Mouse (Mus musculus) spleen, adult 2 months (tissue): ENCODE results near the gene Tbk1. TPM values are rescaled to one million over a fixed set of nuclear protein-coding genes. Genes with fewer than 3 reads are reported as not detected.

Source experiments
- DNase-seq, 2 experiments: peaks; one replicate each; pipeline versions ENCODE4 v3.0.0 to v3.0.0-alpha.2; 2012 to 2021; ENCODE audit warnings: low spot score in 2 of 2, low read depth in 1 of 2
- H3K27ac ChIP-seq: fragments of 200-500 bp; 2 replicates; pipeline ENCODE4 v1.5.1; 2012; ENCODE audit warnings: low read length, inconsistent platforms; ENCODE audit not compliant: insufficient read depth
- H3K27me3 ChIP-seq: fragments of 200-500 bp; 2 replicates; pipeline ENCODE4 v1.6.1; 2012; ENCODE audit warnings: mild to moderate bottlenecking, moderate library complexity, low read length, inconsistent platforms; ENCODE audit not compliant: control insufficient read depth, insufficient read depth
- H3K36me3 ChIP-seq: fragments of 200-500 bp; 2 replicates; pipeline ENCODE4 v1.6.1; 2012; ENCODE audit warnings: mild to moderate bottlenecking, low read length, inconsistent platforms; ENCODE audit not compliant: control insufficient read depth, insufficient read depth
- H3K4me1 ChIP-seq: fragments of 200-500 bp; 2 replicates; pipeline ENCODE4 v1.6.1; 2011; ENCODE audit warnings: inconsistent platforms; ENCODE audit not compliant: control insufficient read depth, insufficient read depth, insufficient read length
- H3K4me3 ChIP-seq: fragments of 200-500 bp; 2 replicates; pipeline ENCODE4 v1.5.1; 2011; ENCODE audit warnings: mild to moderate bottlenecking, inconsistent platforms; ENCODE audit not compliant: insufficient read depth, insufficient read length; ENCODE audit errors: extremely low read depth
- CTCF ChIP-seq: fragments of 200-500 bp; IDR thresholded peaks from 2 replicates; pipeline ENCODE4 v1.5.1; 2011; ENCODE audit warnings: mild to moderate bottlenecking, inconsistent platforms; ENCODE audit not compliant: insufficient read depth, insufficient read length, insufficient replicate concordance; ENCODE audit errors: extremely low read depth
- POLR2A ChIP-seq: fragments of 200-500 bp; IDR thresholded peaks from 2 replicates; pipeline ENCODE4 v1.6.1; 2011; ENCODE audit warnings: low read depth, low read length, inconsistent platforms
- WGBS: fragments of 180-500 bp; shearing (Covaris S2); methylation state at CpG from one replicate; pipeline ENCODE4 v1.1.7; 2018; 5-methylcytosine and 5-hydroxymethylcytosine counted together
- polyA plus RNA-seq: library from polyadenylated mRNA; depleted of rRNA; stranded (reverse); fragments of >200 nt; gene quantifications from 2 replicates; pipeline ENCODE4 v1.2.3, GENCODE M21; 2012

The Tbk1 gene
- polyA plus RNA-seq, 1 experiment, result 9.8 TPM

DNA sequence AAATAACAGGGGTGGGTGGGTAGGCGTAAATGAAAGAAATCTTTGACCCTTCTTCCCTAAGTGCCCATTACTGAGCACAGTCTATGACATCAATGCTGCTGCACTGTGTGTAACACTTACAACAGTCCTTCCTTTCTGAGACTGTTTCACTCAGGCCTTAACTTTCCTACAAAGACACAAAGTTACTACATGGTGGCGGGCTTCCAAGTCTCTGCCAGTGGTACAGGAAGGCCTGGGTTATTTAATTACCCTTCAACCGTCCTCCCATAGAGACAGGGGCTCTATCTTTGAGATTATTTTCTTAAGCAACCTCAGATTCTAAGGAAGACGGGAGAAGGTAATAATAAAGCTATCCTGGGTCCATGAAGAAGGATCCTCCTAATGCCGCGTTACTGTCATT is 25.9 kb upstream of the Tbk1 start:
- TF ChIP-seq POLR2A (no peak), CTCF (no peak)
- peaks cover 42% of the 10 kb centered on the region for H3K36me3 ChIP-seq
- DNase-seq, result no peak
- H3K4me1 ChIP-seq, result no peaks in the 10 kb centered on the region
- 94% methylated on average over 6 of the region's 6 CpGs for WGBS
- H3K27ac ChIP-seq, result no peak overlapping the region
- no peak overlapping the region for H3K4me3 ChIP-seq
- H3K27me3 ChIP-seq, result no peaks in the 10 kb centered on the region

GRCm38 (mm10) chr10:121611587-121611986 is 25.0 kb upstream of the Tbk1 start:
- Histone ChIP-seq H3K4me1 (no peaks in the 10 kb centered on the region), H3K36me3 (peaks cover 44% of the 10 kb centered on the region), H3K27ac (no peak overlapping the region), H3K27me3 (no peaks in the 10 kb centered on the region), H3K4me3 (no peak overlapping the region)
- TF ChIP-seq POLR2A, result no peak
- no peak for TF ChIP-seq CTCF
- WGBS, result 90% methylated on average over 10 of the region's 10 CpGs
- no peak for DNase-seq

DNA sequence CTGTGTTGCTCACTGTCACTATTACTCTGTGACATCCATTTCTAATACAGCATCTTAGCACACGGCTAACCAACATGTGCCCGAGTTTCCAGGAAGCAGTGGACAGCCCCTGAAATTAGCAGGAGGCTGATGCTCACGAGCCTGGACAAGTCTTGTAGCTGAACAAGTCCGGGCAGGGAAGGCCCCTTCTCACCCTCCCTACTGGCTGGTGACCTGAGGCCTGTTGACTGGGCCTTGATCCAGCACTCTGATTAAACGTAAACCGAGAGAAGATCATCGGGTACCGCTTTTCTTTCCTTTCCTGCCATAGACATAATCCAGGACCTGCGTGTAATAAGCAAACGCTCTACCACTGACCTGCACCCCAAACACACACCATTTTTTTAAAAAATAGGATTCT is 21.6 kb upstream of the Tbk1 start:
- no peaks in the 10 kb centered on the region for H3K4me1 ChIP-seq
- no peak overlapping the region for H3K4me3 ChIP-seq
- no peak for DNase-seq
- no peaks in the 10 kb centered on the region for H3K27me3 ChIP-seq
- WGBS, result 96% methylated on average over 10 of the region's 10 CpGs
- no peak overlapping the region for H3K27ac ChIP-seq
- TF ChIP-seq POLR2A (no peak), CTCF (no peak)
- H3K36me3 ChIP-seq, result peaks cover 52% of the 10 kb centered on the region

- Histone ChIP-seq H3K36me3 (peaks cover 67% of the 10 kb centered on the region), H3K27ac (no peak overlapping the region), H3K27me3 (no peaks in the 10 kb centered on the region), H3K4me3 (no peak overlapping the region), H3K4me1 (no peaks in the 10 kb centered on the region)
- DNase-seq, result no peak
- 93% methylated on average over 13 of the region's 13 CpGs for WGBS
- TF ChIP-seq POLR2A, result no peak
- TF ChIP-seq CTCF, result no peak
These were observed 18.2 kb upstream of the Tbk1 start for GRCm38 (mm10) chr10:121604632-121605344.

DNA sequence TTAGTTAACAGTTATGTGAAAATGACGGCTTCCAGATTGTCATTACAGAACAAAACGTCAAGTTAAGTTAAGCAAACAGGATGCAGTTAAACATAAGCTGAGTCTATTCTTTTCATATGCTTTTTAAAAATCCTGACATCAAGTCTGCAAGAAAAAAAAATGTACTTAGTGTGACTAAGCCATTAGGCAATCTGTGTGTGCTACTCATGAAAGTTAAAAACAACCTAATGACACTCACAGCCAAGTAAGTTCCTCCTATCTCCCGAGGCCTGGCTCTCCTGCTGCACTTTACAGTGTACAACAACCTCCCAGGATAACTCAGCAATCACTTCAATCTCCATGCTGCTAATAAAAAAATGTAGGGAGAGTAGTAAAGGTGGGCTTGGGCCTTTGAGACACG is 17.0 kb upstream of the Tbk1 start:
- H3K4me3 ChIP-seq, result no peak overlapping the region
- DNase-seq, result no peak
- TF ChIP-seq CTCF (no peak), POLR2A (no peak)
- 89% methylated on average over 4 of the region's 4 CpGs for WGBS
- H3K36me3 ChIP-seq, result peaks cover 71% of the 10 kb centered on the region
- H3K27me3 ChIP-seq, result no peaks in the 10 kb centered on the region
- no peak overlapping the region for H3K27ac ChIP-seq
- H3K4me1 ChIP-seq, result no peaks in the 10 kb centered on the region

DNA sequence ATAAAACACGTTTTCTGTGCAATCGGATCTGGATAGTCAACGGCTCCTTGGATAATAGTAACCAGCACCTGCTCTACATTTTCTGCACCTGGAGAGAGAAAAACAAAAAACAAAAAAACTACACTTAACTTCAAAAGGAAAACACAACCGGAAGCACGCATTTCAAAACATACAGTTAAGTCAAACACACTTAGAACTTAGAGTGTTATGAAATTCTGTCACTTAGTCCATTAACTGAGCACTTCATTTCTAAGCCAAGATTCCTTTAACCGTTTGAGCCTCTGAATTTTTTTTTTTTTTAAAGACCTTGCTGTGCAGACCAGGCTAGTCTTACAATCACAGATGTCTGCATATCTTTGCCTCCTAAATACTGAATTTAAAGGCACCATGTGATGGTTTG is 14.7 kb upstream of the Tbk1 start:
- no peak for TF ChIP-seq CTCF
- no peak for TF ChIP-seq POLR2A
- no peak for DNase-seq
- H3K4me1 ChIP-seq, result no peaks in the 10 kb centered on the region
- no peak overlapping the region for H3K4me3 ChIP-seq
- WGBS, result 93% methylated on average over 6 of the region's 6 CpGs
- H3K27me3 ChIP-seq, result no peaks in the 10 kb centered on the region
- H3K27ac ChIP-seq, result no peak overlapping the region
- peaks cover 56% of the 10 kb centered on the region for H3K36me3 ChIP-seq

DNA sequence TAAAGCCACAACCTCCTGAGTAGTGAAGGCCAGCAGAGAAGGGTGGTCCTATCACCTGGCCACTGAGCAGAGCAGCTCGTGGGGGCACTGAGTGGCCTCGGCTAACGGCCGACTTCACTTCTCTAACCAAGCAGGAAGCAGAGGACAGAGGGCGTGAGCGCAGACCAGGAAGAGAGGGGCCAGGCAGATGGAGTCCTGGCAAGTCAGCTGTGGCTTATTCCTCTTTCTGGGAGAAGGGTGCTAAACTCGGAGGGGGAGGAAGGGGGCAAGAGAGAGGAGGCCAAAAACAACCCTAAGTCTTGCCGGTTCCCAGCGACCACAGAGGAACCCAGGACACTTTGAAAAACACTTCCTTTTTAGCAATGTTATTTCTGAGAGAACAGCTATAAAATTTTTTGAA is 10.0 kb upstream of the Tbk1 start:
- H3K27ac ChIP-seq, result no peak overlapping the region

DNA sequence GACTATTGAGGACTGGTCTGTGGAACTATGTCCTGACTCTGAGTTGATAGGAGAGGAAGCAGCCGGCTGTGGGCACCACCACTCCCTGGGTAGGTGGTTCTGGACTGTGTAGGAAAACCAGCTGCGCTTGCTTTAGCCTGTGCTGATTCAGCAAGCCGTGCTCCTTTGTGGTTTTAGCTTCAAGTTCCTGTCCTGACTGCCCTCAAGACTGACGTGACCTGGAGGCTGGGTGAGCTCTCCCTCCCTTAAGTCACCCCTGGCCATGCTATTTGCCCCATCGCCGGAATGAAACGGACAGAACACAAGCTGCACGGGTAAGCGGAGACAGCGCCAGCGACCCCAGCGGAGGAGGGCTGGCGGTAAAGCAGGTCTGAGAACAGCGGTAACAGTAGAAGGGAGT is 4.5 kb upstream of the Tbk1 start:
- H3K27me3 ChIP-seq, result no peaks in the 10 kb centered on the region
- DNase-seq, result no peak
- WGBS, result 46% methylated on average over 14 of the region's 14 CpGs
- no peak overlapping the region for H3K27ac ChIP-seq
- H3K36me3 ChIP-seq, result peaks cover 8% of the 10 kb centered on the region
- no peak overlapping the region for H3K4me3 ChIP-seq
- TF ChIP-seq POLR2A (no peak), CTCF (no peak)
- no peaks in the 10 kb centered on the region; the same call in 1 of the 2 replicates for H3K4me1 ChIP-seq

More for the DNA sequence above, 10.0 kb upstream of the Tbk1 start:
- DNase-seq, result no peak
- TF ChIP-seq POLR2A (no peak), CTCF (no peak)
- Histone ChIP-seq H3K27me3 (no peaks in the 10 kb centered on the region), H3K36me3 (peaks cover 30% of the 10 kb centered on the region), H3K4me1 (no peaks in the 10 kb centered on the region), H3K4me3 (no peak overlapping the region)
- 34% methylated on average over 9 of the region's 9 CpGs for WGBS
